Mouse (Mus musculus) gastrocnemius, postnatal 36 days (tissue): ENCODE results near the gene Afdn. TPM values are rescaled to one million over a fixed set of nuclear protein-coding genes. Genes with fewer than 3 reads are reported as not detected.

ENCODE experiments used
- DNase-seq, 2 experiments: peaks; one replicate each; pipeline ENCODE4 v3.0.0; 2022
- intact Hi-C: fragments of 180-260 bp; cut with DNase I; formaldehyde crosslinking; loops from one replicate; pipeline ENCODE4 v1.15.1; 2025
- long read RNA-seq, 2 experiments: library from polyadenylated mRNA; stranded (forward); transcript quantifications; one replicate each; pipeline ENCODE4 v2.0.0; 2021
- total RNA-seq, 2 experiments: library from RNA; stranded (reverse); gene quantifications; 2 replicates each; pipeline ENCODE4 v1.2.3; 2021

Afdn gene
- 10 to 100 TPM; 46.9 to 48.8 TPM for total RNA-seq
- long read RNA-seq, experiment 1, partial matches to known transcripts = 2 of 8 reads
- long read RNA-seq, experiment 1, other reads (novel, unspliced or antisense) = 6 of 8 reads
- long read RNA-seq, experiment 2, partial matches to known transcripts = 1 of 15 reads
- long read RNA-seq, experiment 2, other reads (novel, unspliced or antisense) = 14 of 15 reads

- DNase-seq = peak; percentile 69 to 72
- intact Hi-C loops = loop anchor here (5.0 kb wide), 1 partner anchor 78 kb away; no protein-coding TSS in a partner anchor
Observed at GRCm38 (mm10) chr17:13759853-13760627, at the start of gene Afdn. Gene Afdn (plus strand): TSS chr17:13760539.

- DNase-seq = no peak
- intact Hi-C loops = no loop called here
Observed at GRCm38 (mm10) chr17:13711173-13711572, 49.2 kb upstream of the Afdn start.

- DNase-seq = no peak
- intact Hi-C loops = no loop called here
Observed at GRCm38 (mm10) chr17:13712116-13712515, 48.2 kb upstream of the Afdn start.

- intact Hi-C loops = no loop called here
- no peak for DNase-seq
Observed at GRCm38 (mm10) chr17:13712518-13712917, 47.8 kb upstream of the Afdn start.

GRCm38 (mm10) chr17:13714128-13714527, 46.2 kb upstream of the Afdn start:
- intact Hi-C loops = no loop called here
- no peak for DNase-seq

- DNase-seq = no peak
- intact Hi-C loops = no loop called here
Observed at GRCm38 (mm10) chr17:13714654-13715053, 45.7 kb upstream of the Afdn start.

- intact Hi-C loops = no loop called here
- DNase-seq = no peak
Observed at GRCm38 (mm10) chr17:13715511-13715910, 44.8 kb upstream of the Afdn start.

- intact Hi-C loops = no loop called here
- no peak for DNase-seq
Observed at GRCm38 (mm10) chr17:13716336-13716735, 44.0 kb upstream of the Afdn start.

GRCm38 (mm10) chr17:13717428-13717827, 42.9 kb upstream of the Afdn start:
- DNase-seq = no peak
- intact Hi-C loops = no loop called here

GRCm38 (mm10) chr17:13720187-13720586, 40.2 kb upstream of the Afdn start:
- no peak for DNase-seq
- intact Hi-C loops = no loop called here

- intact Hi-C loops = no loop called here
- DNase-seq = no peak
Observed at GRCm38 (mm10) chr17:13721372-13721771, 39.0 kb upstream of the Afdn start.

GRCm38 (mm10) chr17:13722434-13722833, 37.9 kb upstream of the Afdn start:
- DNase-seq = no peak
- intact Hi-C loops = no loop called here

GRCm38 (mm10) chr17:13725004-13725550, 35.3 kb upstream of the Afdn start:
- DNase-seq = no peak
- intact Hi-C loops = no loop called here

- no peak for DNase-seq
- intact Hi-C loops = no loop called here
Observed at GRCm38 (mm10) chr17:13726832-13727355, 33.4 kb upstream of the Afdn start.

GRCm38 (mm10) chr17:13730980-13731726, 29.2 kb upstream of the Afdn start:
- intact Hi-C loops = no loop called here

GRCm38 (mm10) chr17:13731727-13732112, 28.6 kb upstream of the Afdn start:
- intact Hi-C loops = no loop called here
- DNase-seq = no peak

More at GRCm38 (mm10) chr17:13730980-13731726, 29.2 kb upstream of the Afdn start:
- DNase-seq = no peak

GRCm38 (mm10) chr17:13732685-13733084, 27.7 kb upstream of the Afdn start:
- no peak for DNase-seq
- intact Hi-C loops = no loop called here

- intact Hi-C loops = no loop called here
- no peak for DNase-seq
Observed at GRCm38 (mm10) chr17:13733971-13734370, 26.4 kb upstream of the Afdn start.

- no peak for DNase-seq
- intact Hi-C loops = no loop called here
Observed at GRCm38 (mm10) chr17:13735057-13735456, 25.3 kb upstream of the Afdn start.

GRCm38 (mm10) chr17:13735803-13736282, 24.5 kb upstream of the Afdn start:
- DNase-seq = no peak
- intact Hi-C loops = no loop called here

- intact Hi-C loops = no loop called here
- DNase-seq = no peak
Observed at GRCm38 (mm10) chr17:13737336-13737735, 23.0 kb upstream of the Afdn start.
